Mouse (Mus musculus): ENCODE results near the gene Fgfr2.

- TF ChIP-seq POLR2A (IDR thresholded peaks at IDR 0.05; ENCODE audit: control insufficient read depth, low read depth, low read length): peak; percentile 37; the same call in 1 of the 2 replicates
- no peak for TF ChIP-seq CTCF (IDR thresholded peaks at IDR 0.05; ENCODE audit: control insufficient read depth, insufficient read depth, insufficient replicate concordance, low read depth, low read length)
Measured at GRCm38 (mm10) chr7:130773914-130774630, 2349.1 kb downstream of the Fgfr2 start, which contains the start of gene Btbd16.
